Mouse (Mus musculus): ENCODE data around the gene Gm10318. TPM values are rescaled to one million over a fixed set of nuclear protein-coding genes. Genes with fewer than 3 reads are reported as not detected.

Gm10318 gene
- polyA plus RNA-seq, 1 experiment, result not detected

DNA sequence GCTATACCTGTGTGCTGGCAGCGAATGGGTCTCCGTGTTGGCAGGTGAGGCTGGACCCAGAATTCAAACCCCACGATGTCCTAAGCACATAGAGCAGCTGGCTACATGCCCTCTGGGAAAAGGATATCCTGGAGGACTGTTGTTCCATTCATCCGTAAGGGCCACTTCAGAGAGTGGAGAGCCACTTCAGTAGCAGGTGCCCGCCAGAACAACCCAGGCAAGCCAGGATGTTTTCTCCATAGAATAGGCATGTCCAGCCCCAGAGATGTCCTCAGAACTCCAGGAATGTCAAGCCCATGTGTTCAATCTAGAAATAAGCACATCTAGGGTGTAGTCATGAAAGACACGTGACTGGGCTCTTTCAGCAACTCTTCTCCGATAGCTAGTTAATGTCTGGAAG lies 17.0 kb downstream of the Gm10318 start:
- Histone ChIP-seq H3K4me3 (ENCODE audit: insufficient read depth, poor library complexity, severe bottlenecking) (no peak overlapping the region), H3K79me3 (ENCODE audit: low read depth) (no peaks in the 10 kb centered on the region)
- TF ChIP-seq MYOG (IDR thresholded peaks at IDR 0.05; ENCODE audit: control insufficient read depth, extremely low read depth, insufficient read length) (no peak), FOSL1 (IDR thresholded peaks at IDR 0.05; ENCODE audit: insufficient read depth, low read length, poor library complexity, severe bottlenecking) (no peak), USF1 (IDR thresholded peaks at IDR 0.05; ENCODE audit: low read depth) (no peak), CEBPB (IDR thresholded peaks at IDR 0.05; ENCODE audit: low read depth) (no peak), CTCF (IDR thresholded peaks at IDR 0.05; ENCODE audit: control insufficient read depth, insufficient read depth, insufficient read length) (no peak)

DNA sequence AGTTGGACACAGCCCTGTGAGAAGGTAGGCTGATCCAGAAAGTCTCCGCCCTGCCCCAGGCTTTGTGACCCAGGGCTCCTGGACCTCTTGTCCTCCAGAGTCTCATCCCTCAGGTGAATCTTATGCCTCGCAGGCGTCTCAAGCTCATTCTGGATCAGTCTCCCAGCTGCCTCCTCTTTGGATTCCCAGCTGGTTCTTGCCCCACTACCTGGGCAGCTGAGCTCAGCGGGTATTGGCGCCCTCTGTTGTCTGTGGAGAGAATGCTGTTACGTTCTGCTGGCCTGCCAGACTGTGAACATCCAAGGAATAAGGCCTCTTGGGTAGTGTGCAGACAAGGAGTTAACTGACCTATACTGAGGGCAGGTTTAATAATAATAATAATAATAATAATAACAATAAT lies 26.3 kb downstream of the Gm10318 start:
- H3K79me2 ChIP-seq (ENCODE audit: control insufficient read depth, insufficient read depth), result no peaks in the 10 kb centered on the region
- no peaks in the 10 kb centered on the region for H3K27me3 ChIP-seq (ENCODE audit: control insufficient read depth, insufficient read depth, insufficient read length)
- TF ChIP-seq CTCF (IDR thresholded peaks at IDR 0.05; ENCODE audit: control insufficient read depth, insufficient read depth, insufficient read length) (no peak), MAX (IDR thresholded peaks at IDR 0.05) (no peak), FOSL1 (IDR thresholded peaks at IDR 0.05; ENCODE audit: insufficient read depth, low read length, poor library complexity, severe bottlenecking) (no peak), USF1 (IDR thresholded peaks at IDR 0.05; ENCODE audit: low read depth) (no peak), MYOD1 (IDR thresholded peaks at IDR 0.05; ENCODE audit: control insufficient read depth, insufficient read length, low read depth) (no peak), MYOG (IDR thresholded peaks at IDR 0.05; ENCODE audit: control insufficient read depth, extremely low read depth, insufficient read length) (no peak), CEBPB (IDR thresholded peaks at IDR 0.05; ENCODE audit: low read depth) (no peak)
- H3K36me3 ChIP-seq (ENCODE audit: control insufficient read depth, insufficient read depth), result no peaks in the 10 kb centered on the region
- H3K4me3 ChIP-seq (ENCODE audit: insufficient read depth, poor library complexity, severe bottlenecking), result no peak overlapping the region
- no peak overlapping the region for H3ac ChIP-seq (ENCODE audit: control insufficient read depth, insufficient read length, low read depth)
- H3K79me3 ChIP-seq (ENCODE audit: low read depth), result no peaks in the 10 kb centered on the region

More for the DNA sequence above, 17.0 kb downstream of the Gm10318 start:
- Histone ChIP-seq H3K27me3 (ENCODE audit: control insufficient read depth, insufficient read depth, insufficient read length) (no peaks in the 10 kb centered on the region), H3K79me2 (ENCODE audit: control insufficient read depth, insufficient read depth) (no peaks in the 10 kb centered on the region), H3K36me3 (ENCODE audit: control insufficient read depth, insufficient read depth) (no peaks in the 10 kb centered on the region), H3ac (ENCODE audit: control insufficient read depth, insufficient read length, low read depth) (no peak overlapping the region)

DNA sequence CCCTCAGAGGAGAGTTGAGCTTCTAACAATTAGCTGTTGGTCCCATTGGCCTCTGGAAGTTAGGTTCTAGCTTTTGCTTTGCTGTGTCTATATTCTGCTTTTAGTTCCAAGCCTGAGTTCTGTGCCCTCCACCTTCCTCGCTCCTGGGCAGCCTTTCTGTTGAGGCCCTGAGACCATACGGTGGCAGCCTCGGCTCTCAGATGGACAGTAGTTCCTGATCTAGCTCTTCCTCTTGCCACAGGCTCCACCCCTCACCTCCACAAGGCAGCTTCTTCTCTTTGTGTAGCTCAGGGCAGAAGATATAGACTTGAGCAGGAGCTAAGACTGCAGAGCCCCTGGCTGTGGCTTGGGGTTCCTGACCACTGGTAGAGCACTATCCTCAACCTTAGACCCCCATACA lies 27.6 kb downstream of the Gm10318 start:
- Histone ChIP-seq H3K4me3 (ENCODE audit: insufficient read depth, poor library complexity, severe bottlenecking) (no peak overlapping the region), H3K79me3 (ENCODE audit: low read depth) (no peaks in the 10 kb centered on the region), H3K27me3 (ENCODE audit: control insufficient read depth, insufficient read depth, insufficient read length) (no peaks in the 10 kb centered on the region), H3K36me3 (ENCODE audit: control insufficient read depth, insufficient read depth) (no peaks in the 10 kb centered on the region), H3ac (ENCODE audit: control insufficient read depth, insufficient read length, low read depth) (no peak overlapping the region), H3K79me2 (ENCODE audit: control insufficient read depth, insufficient read depth) (no peaks in the 10 kb centered on the region)
- no peak for TF ChIP-seq MYOG (IDR thresholded peaks at IDR 0.05; ENCODE audit: control insufficient read depth, extremely low read depth, insufficient read length)
- no peak for TF ChIP-seq USF1 (IDR thresholded peaks at IDR 0.05; ENCODE audit: low read depth)
- no peak for TF ChIP-seq MAX (IDR thresholded peaks at IDR 0.05)
- TF ChIP-seq MYOD1 (IDR thresholded peaks at IDR 0.05; ENCODE audit: control insufficient read depth, insufficient read length, low read depth), result no peak
- no peak for TF ChIP-seq CTCF (IDR thresholded peaks at IDR 0.05; ENCODE audit: control insufficient read depth, insufficient read depth, insufficient read length)
- no peak for TF ChIP-seq CEBPB (IDR thresholded peaks at IDR 0.05; ENCODE audit: low read depth)
- TF ChIP-seq FOSL1 (IDR thresholded peaks at IDR 0.05; ENCODE audit: insufficient read depth, low read length, poor library complexity, severe bottlenecking), result no peak

DNA sequence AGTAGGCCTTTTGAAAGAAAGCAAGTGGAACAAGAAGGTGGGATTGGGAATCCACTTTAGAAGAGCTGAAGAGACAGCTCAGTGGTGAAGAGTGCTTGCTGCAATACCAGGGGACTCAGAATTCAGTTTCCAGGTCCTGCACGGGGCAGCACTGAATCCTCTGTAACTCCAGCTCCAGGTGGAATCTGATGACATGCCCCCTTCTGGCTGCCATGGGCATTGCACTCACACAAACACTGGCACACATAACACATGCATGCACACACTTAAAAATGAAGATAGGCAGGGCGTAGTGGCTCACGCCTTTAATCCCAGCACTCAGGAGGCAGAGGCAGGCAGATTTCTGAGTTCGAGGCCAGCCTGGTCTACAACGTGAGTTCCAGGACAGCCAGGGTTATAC lies 29.9 kb downstream of the Gm10318 start:
- Histone ChIP-seq H3K36me3 (ENCODE audit: control insufficient read depth, insufficient read depth) (no peaks in the 10 kb centered on the region), H3K27me3 (ENCODE audit: control insufficient read depth, insufficient read depth, insufficient read length) (no peaks in the 10 kb centered on the region), H3ac (ENCODE audit: control insufficient read depth, insufficient read length, low read depth) (no peak overlapping the region), H3K79me2 (ENCODE audit: control insufficient read depth, insufficient read depth) (no peaks in the 10 kb centered on the region), H3K4me3 (ENCODE audit: insufficient read depth, poor library complexity, severe bottlenecking) (no peak overlapping the region), H3K79me3 (ENCODE audit: low read depth) (no peaks in the 10 kb centered on the region)
- TF ChIP-seq CTCF (IDR thresholded peaks at IDR 0.05; ENCODE audit: control insufficient read depth, insufficient read depth, insufficient read length) (no peak), USF1 (IDR thresholded peaks at IDR 0.05; ENCODE audit: low read depth) (no peak), MYOD1 (IDR thresholded peaks at IDR 0.05; ENCODE audit: control insufficient read depth, insufficient read length, low read depth) (no peak), FOSL1 (IDR thresholded peaks at IDR 0.05; ENCODE audit: insufficient read depth, low read length, poor library complexity, severe bottlenecking) (no peak), MAX (IDR thresholded peaks at IDR 0.05) (no peak), MYOG (IDR thresholded peaks at IDR 0.05; ENCODE audit: control insufficient read depth, extremely low read depth, insufficient read length) (no peak), CEBPB (IDR thresholded peaks at IDR 0.05; ENCODE audit: low read depth) (no peak)

DNA sequence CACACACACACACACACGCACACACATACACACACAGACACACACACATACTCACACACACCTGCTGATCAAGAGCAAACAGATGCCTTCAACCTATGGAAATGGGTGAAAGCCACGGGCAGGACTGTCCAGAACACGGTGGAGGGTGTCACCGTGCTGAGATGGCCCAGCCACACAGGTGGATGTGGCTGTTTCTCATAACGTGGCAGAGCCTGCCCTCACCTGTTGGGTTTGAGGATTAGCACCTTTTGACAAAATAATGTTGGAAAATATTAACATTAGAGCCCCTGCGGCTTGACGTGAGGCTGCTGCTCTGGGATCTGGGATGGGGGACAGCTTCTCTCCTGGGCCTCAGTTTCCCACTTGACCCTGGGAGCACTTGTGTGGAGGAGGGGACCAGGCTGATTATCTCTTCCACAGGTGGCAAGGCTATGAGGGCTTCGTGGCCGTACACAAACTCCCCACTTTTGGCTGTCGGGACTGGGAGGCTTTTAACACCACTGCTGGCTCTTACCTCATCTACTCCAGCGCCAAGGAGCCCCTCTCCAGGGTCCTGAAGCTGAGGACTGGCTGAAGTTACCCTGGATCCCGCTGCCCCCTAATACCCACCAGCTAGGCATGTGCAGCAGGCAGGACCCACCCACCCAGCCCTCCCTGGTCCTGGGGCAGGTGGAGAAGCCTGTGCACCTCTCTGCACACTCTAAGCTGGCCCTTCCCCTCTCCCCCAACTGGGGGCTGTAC lies 33.5 kb downstream of the Gm10318 start:
- Histone ChIP-seq H3K4me3 (ENCODE audit: insufficient read depth, poor library complexity, severe bottlenecking) (no peak overlapping the region), H3K27me3 (ENCODE audit: control insufficient read depth, insufficient read depth, insufficient read length) (peaks cover 5% of the 10 kb centered on the region), H3ac (ENCODE audit: control insufficient read depth, insufficient read length, low read depth) (no peak overlapping the region), H3K79me2 (ENCODE audit: control insufficient read depth, insufficient read depth) (no peaks in the 10 kb centered on the region), H3K79me3 (ENCODE audit: low read depth) (no peaks in the 10 kb centered on the region), H3K36me3 (ENCODE audit: control insufficient read depth, insufficient read depth) (no peaks in the 10 kb centered on the region)
- no peak for TF ChIP-seq CTCF (IDR thresholded peaks at IDR 0.05; ENCODE audit: control insufficient read depth, insufficient read depth, insufficient read length)
- TF ChIP-seq CEBPB (IDR thresholded peaks at IDR 0.05; ENCODE audit: low read depth), result no peak
- TF ChIP-seq USF1 (IDR thresholded peaks at IDR 0.05; ENCODE audit: low read depth), result no peak
- no peak for TF ChIP-seq MAX (IDR thresholded peaks at IDR 0.05)
- TF ChIP-seq MYOG (IDR thresholded peaks at IDR 0.05; ENCODE audit: control insufficient read depth, extremely low read depth, insufficient read length), result no peak
- TF ChIP-seq MYOD1 (IDR thresholded peaks at IDR 0.05; ENCODE audit: control insufficient read depth, insufficient read length, low read depth), result no peak
- no peak for TF ChIP-seq FOSL1 (IDR thresholded peaks at IDR 0.05; ENCODE audit: insufficient read depth, low read length, poor library complexity, severe bottlenecking)
